Mouse (Mus musculus): ENCODE results near the gene 4430402I18Rik. TPM values are rescaled to one million over a fixed set of nuclear protein-coding genes. Genes with fewer than 3 reads are reported as not detected.

4430402I18Rik gene
- polyA plus RNA-seq, 1 experiment = not detected

- Histone ChIP-seq H3K4me3 (replicated peaks) (no peak overlapping the region), H3K36me3 (ENCODE audit: control insufficient read depth) (no peaks in the 10 kb centered on the region)
- TF ChIP-seq TAL1 (IDR thresholded peaks at IDR 0.05; ENCODE audit: low read length) = no peak
- TF ChIP-seq GATA1 (IDR thresholded peaks at IDR 0.05; ENCODE audit: low read length) = no peak
Observed at GRCm38 (mm10) chr19:28896639-28897038, 71.0 kb downstream of the 4430402I18Rik start.

GRCm38 (mm10) chr19:28891864-28892263 lies 75.7 kb downstream of the 4430402I18Rik start:
- Histone ChIP-seq H3K4me1 (ENCODE audit: control insufficient read depth) (no peaks in the 10 kb centered on the region), H3K4me3 (replicated peaks) (no peak overlapping the region), H3K9me3 (ENCODE audit: control insufficient read depth, low read length) (no peaks in the 10 kb centered on the region), H3K27me3 (ENCODE audit: control insufficient read depth) (no peaks in the 10 kb centered on the region), H3K36me3 (ENCODE audit: control insufficient read depth) (no peaks in the 10 kb centered on the region)
- no peak for TF ChIP-seq GATA1 (IDR thresholded peaks at IDR 0.05; ENCODE audit: low read length)
- no peak for TF ChIP-seq TAL1 (IDR thresholded peaks at IDR 0.05; ENCODE audit: low read length)

More at GRCm38 (mm10) chr19:28896639-28897038, 71.0 kb downstream of the 4430402I18Rik start:
- H3K27me3 ChIP-seq (ENCODE audit: control insufficient read depth) = no peaks in the 10 kb centered on the region
- no peaks in the 10 kb centered on the region for H3K9me3 ChIP-seq (ENCODE audit: control insufficient read depth, low read length)
- no peaks in the 10 kb centered on the region for H3K4me1 ChIP-seq (ENCODE audit: control insufficient read depth)

DNA sequence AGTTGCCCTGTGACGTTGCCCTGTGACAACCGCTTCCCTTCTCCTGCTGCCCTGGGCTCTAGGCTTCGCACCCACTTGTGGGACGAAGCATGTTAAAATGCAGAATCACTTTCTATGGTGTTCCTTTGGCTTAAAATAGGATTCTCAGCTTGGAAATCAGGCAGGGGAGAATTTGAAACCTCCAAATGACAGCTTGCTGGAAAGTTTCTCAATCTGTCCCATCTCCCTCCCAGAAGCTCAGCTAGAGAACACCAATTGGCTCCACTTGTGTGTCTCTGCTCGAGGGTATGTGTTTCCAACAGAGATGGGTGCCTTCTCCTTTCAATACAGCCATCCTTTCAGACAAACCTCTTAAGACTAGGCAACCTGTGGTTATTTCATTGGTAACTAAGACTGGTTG lies 76.4 kb downstream of the 4430402I18Rik start:
- Histone ChIP-seq H3K36me3 (ENCODE audit: control insufficient read depth) (no peaks in the 10 kb centered on the region), H3K27me3 (ENCODE audit: control insufficient read depth) (no peaks in the 10 kb centered on the region), H3K9me3 (ENCODE audit: control insufficient read depth, low read length) (no peaks in the 10 kb centered on the region), H3K4me3 (replicated peaks) (no peak overlapping the region), H3K4me1 (ENCODE audit: control insufficient read depth) (no peaks in the 10 kb centered on the region)
- TF ChIP-seq TAL1 (IDR thresholded peaks at IDR 0.05; ENCODE audit: low read length) = no peak
- no peak for TF ChIP-seq GATA1 (IDR thresholded peaks at IDR 0.05; ENCODE audit: low read length)

GRCm38 (mm10) chr19:28889251-28889650 lies 78.3 kb downstream of the 4430402I18Rik start:
- Histone ChIP-seq H3K36me3 (ENCODE audit: control insufficient read depth) (no peaks in the 10 kb centered on the region), H3K27me3 (ENCODE audit: control insufficient read depth) (no peaks in the 10 kb centered on the region), H3K4me1 (ENCODE audit: control insufficient read depth) (no peaks in the 10 kb centered on the region), H3K4me3 (replicated peaks) (no peak overlapping the region), H3K9me3 (ENCODE audit: control insufficient read depth, low read length) (no peaks in the 10 kb centered on the region)
- TF ChIP-seq GATA1 (IDR thresholded peaks at IDR 0.05; ENCODE audit: low read length) (no peak), TAL1 (IDR thresholded peaks at IDR 0.05; ENCODE audit: low read length) (no peak)

GRCm38 (mm10) chr19:28888496-28888895 lies 79.1 kb downstream of the 4430402I18Rik start:
- no peaks in the 10 kb centered on the region for H3K36me3 ChIP-seq (ENCODE audit: control insufficient read depth)
- H3K9me3 ChIP-seq (ENCODE audit: control insufficient read depth, low read length) = no peaks in the 10 kb centered on the region
- TF ChIP-seq GATA1 (IDR thresholded peaks at IDR 0.05; ENCODE audit: low read length) = no peak
- no peak for TF ChIP-seq TAL1 (IDR thresholded peaks at IDR 0.05; ENCODE audit: low read length)
- H3K27me3 ChIP-seq (ENCODE audit: control insufficient read depth) = no peaks in the 10 kb centered on the region
- H3K4me3 ChIP-seq (replicated peaks) = no peak overlapping the region
- no peaks in the 10 kb centered on the region for H3K4me1 ChIP-seq (ENCODE audit: control insufficient read depth)

GRCm38 (mm10) chr19:28883126-28883525 lies 84.5 kb downstream of the 4430402I18Rik start:
- H3K9me3 ChIP-seq (ENCODE audit: control insufficient read depth, low read length) = no peaks in the 10 kb centered on the region
- TF ChIP-seq GATA1 (IDR thresholded peaks at IDR 0.05; ENCODE audit: low read length) (no peak), TAL1 (IDR thresholded peaks at IDR 0.05; ENCODE audit: low read length) (no peak)
- no peak overlapping the region for H3K4me3 ChIP-seq (replicated peaks)
- no peaks in the 10 kb centered on the region for H3K4me1 ChIP-seq (ENCODE audit: control insufficient read depth)
- no peaks in the 10 kb centered on the region for H3K27me3 ChIP-seq (ENCODE audit: control insufficient read depth)
- H3K36me3 ChIP-seq (ENCODE audit: control insufficient read depth) = no peaks in the 10 kb centered on the region

DNA sequence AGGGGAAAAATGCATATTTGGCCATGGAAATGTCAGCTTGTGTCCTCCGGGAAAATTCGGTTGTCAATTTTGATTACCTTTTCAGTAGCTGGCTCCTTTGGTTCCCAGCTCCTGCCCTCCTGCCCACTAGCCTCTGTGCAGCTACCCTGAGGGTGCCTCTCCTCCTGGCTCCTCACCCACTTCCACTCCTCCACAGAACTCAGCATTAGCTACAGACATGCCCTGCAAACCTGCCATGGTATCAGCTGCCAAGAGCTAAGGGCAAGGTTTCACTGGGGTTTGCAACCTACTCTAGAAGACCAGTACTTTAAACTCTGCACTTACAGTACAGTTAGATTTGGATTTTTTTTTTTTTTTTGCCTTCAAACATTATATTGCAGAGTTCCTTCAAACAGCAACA lies 88.1 kb downstream of the 4430402I18Rik start:
- Histone ChIP-seq H3K9me3 (ENCODE audit: control insufficient read depth, low read length) (no peaks in the 10 kb centered on the region), H3K4me3 (replicated peaks) (no peak overlapping the region), H3K27me3 (ENCODE audit: control insufficient read depth) (no peaks in the 10 kb centered on the region), H3K36me3 (ENCODE audit: control insufficient read depth) (no peaks in the 10 kb centered on the region), H3K4me1 (ENCODE audit: control insufficient read depth) (no peaks in the 10 kb centered on the region)
- TF ChIP-seq TAL1 (IDR thresholded peaks at IDR 0.05; ENCODE audit: low read length) (no peak), GATA1 (IDR thresholded peaks at IDR 0.05; ENCODE audit: low read length) (no peak)

- H3K4me1 ChIP-seq (ENCODE audit: control insufficient read depth) = no peaks in the 10 kb centered on the region
- H3K27me3 ChIP-seq (ENCODE audit: control insufficient read depth) = no peaks in the 10 kb centered on the region
- TF ChIP-seq TAL1 (IDR thresholded peaks at IDR 0.05; ENCODE audit: low read length) = no peak
- no peak for TF ChIP-seq GATA1 (IDR thresholded peaks at IDR 0.05; ENCODE audit: low read length)
- no peak overlapping the region for H3K4me3 ChIP-seq (replicated peaks)
- H3K9me3 ChIP-seq (ENCODE audit: control insufficient read depth, low read length) = no peaks in the 10 kb centered on the region
- no peaks in the 10 kb centered on the region for H3K36me3 ChIP-seq (ENCODE audit: control insufficient read depth)
Observed at GRCm38 (mm10) chr19:28870351-28870750, 97.2 kb downstream of the 4430402I18Rik start.

- TF ChIP-seq GATA1 (IDR thresholded peaks at IDR 0.05; ENCODE audit: low read length) = no peak
- no peak for TF ChIP-seq TAL1 (IDR thresholded peaks at IDR 0.05; ENCODE audit: low read length)
- Histone ChIP-seq H3K27me3 (ENCODE audit: control insufficient read depth) (no peaks in the 10 kb centered on the region), H3K36me3 (ENCODE audit: control insufficient read depth) (no peaks in the 10 kb centered on the region), H3K4me3 (replicated peaks) (no peak overlapping the region), H3K4me1 (ENCODE audit: control insufficient read depth) (no peaks in the 10 kb centered on the region), H3K9me3 (ENCODE audit: control insufficient read depth, low read length) (no peaks in the 10 kb centered on the region)
Observed at GRCm38 (mm10) chr19:28869251-28869855, 98.2 kb downstream of the 4430402I18Rik start.

- no peaks in the 10 kb centered on the region for H3K27me3 ChIP-seq (ENCODE audit: control insufficient read depth)
- no peaks in the 10 kb centered on the region for H3K36me3 ChIP-seq (ENCODE audit: control insufficient read depth)
- no peak overlapping the region for H3K4me3 ChIP-seq (replicated peaks)
- TF ChIP-seq GATA1 (IDR thresholded peaks at IDR 0.05; ENCODE audit: low read length) (no peak), TAL1 (IDR thresholded peaks at IDR 0.05; ENCODE audit: low read length) (no peak)
- H3K4me1 ChIP-seq (ENCODE audit: control insufficient read depth) = no peaks in the 10 kb centered on the region
- H3K9me3 ChIP-seq (ENCODE audit: control insufficient read depth, low read length) = no peaks in the 10 kb centered on the region
Observed at GRCm38 (mm10) chr19:28865501-28865900, 102.1 kb downstream of the 4430402I18Rik start.

Measured in erythroblast, embryonic 14.5 days (primary cell).